Mouse (Mus musculus) cerebellum, adult 11 months (tissue): ENCODE measurements around the gene Zbed3.

Experiments
- DNase-seq: peaks from one replicate; pipeline ENCODE4 v3.0.0; 2022

Gene Zbed3

DNA sequence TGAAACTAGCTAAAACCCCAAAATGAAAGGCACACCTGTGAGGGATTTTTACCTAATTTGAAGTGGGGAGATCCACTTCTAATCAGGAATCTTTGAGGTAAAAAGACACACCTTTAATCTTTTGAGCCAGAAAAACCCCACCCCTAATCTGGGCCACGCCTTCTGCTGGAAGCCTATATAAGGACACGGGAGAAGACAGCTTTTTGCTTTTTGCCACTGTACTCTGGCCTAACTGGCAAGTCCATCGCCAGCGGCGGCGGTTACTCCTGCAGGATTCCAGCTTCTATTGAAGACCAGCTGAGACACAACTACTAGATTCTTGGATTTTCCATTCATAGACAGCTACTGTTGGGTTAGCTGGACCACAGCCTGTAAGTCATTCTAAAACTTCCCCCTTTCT, at the start of gene Zbed3:
TSS of gene Zbed3 (plus strand) at position 213 of the 400 bp plus-strand sequence.
- no peak for DNase-seq

DNA sequence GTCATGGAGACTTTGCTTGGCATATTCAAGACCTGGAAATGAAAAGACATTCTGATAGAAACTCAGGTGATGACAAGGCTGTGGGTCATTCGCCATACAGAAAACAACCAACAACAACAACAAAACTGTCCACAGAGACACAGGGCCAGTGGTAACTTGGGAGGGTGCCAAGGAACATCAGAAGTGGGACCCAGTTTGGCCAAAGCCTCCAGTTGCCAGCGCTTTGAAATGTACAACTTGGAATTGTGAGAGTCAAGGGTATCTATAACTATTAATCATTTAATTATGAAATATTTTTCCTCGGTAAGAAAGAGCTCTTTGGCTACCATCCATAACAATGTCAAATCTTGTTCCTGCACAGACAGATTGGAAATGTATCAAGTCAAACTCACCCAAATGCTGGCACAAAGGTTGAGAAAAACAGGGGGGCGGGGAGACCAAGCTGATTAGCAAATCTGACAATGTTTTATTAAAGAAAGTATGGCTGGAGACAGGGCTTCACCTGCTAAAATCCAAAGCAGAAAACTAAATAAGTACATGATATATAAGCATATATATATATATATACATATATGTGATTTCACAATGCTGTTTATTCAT, 44.9 kb upstream of the Zbed3 start:
- no peak for DNase-seq

- DNase-seq, result no peak
These were observed 41.4 kb upstream of the Zbed3 start for GRCm38 (mm10) chr13:95281740-95282673.

DNA sequence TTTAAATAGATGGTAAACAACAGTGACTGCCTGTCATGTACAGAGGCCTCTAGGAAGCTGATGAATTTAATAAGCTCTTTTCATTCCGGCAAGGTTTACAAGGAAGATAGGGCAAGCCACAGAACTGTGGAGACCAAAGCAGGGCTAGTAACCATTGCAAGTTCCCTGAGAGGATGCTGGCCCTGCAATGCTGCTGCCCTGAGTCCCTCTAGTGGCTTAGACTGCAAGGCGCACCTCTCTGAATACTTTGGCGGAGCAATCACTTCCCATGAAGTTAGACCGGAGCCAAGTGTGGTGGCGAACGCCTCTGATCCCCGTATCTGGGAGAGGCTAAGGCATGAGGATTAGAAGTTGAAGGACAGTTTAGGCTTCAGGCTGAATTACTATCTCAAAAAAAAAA, 36.4 kb upstream of the Zbed3 start:
- DNase-seq, result peak; percentile 20

- no peak for DNase-seq
These were observed 35.4 kb upstream of the Zbed3 start for GRCm38 (mm10) chr13:95288027-95288426.

DNA sequence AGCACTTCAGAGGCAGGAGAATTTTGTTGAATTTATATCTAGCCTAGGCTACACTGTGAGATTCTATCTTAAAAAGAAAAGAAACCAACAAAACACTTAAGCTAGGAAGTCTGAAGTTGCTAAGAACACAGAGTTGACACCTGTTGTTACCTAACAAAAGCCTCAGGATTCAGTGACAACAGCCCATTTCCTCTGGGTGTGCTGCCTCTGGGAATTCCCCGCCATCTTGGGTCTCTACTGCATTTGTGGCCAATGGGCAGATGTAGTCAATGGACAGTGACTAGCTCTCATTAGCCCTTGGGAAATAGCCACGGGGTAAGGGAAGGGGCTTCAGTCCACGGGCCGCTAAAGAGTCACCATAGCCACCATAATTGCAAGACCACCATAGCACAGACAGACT, 31.4 kb upstream of the Zbed3 start:
- DNase-seq, result no peak

DNA sequence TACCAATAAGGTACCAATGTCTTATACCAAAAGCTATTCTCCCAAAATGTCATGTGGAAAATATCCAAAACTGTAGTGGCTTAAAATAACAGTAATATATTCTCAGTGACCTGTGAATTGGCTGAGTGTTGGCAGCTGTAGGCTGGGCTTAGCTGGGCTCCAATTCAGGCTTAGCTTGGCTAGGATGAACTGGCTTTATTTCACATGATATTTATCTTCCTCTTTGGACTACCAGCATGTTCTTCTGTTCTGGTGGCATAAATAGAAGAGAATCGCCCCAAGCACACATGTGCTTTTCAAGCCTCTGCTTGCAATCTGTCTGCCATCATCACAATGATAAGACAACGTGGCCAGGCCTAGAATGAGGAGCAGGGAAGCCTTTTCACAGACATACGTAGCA, 23.5 kb upstream of the Zbed3 start:
- no peak for DNase-seq

DNA sequence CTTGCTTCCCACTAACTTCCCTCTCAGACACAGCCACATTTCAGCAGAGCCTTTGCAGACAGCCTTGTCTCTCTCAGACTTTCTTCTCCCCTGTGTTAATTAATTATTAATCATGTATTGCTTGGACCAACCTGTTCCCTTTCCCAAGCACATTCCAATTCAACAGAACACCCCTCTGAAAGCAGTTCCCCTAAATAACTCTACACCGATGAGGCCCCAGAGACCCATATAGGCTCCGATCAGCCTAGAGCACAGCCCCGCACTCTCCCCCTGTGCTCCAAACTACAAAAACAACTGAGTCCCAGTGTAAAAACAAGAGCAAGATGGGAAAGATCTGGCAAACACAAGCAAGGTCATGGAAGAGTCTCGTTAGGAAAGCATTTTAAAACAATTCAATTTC, 16.8 kb upstream of the Zbed3 start:
- no peak for DNase-seq

GRCm38 (mm10) chr13:95307100-95307655, 16.2 kb upstream of the Zbed3 start:
- DNase-seq, result no peak

DNA sequence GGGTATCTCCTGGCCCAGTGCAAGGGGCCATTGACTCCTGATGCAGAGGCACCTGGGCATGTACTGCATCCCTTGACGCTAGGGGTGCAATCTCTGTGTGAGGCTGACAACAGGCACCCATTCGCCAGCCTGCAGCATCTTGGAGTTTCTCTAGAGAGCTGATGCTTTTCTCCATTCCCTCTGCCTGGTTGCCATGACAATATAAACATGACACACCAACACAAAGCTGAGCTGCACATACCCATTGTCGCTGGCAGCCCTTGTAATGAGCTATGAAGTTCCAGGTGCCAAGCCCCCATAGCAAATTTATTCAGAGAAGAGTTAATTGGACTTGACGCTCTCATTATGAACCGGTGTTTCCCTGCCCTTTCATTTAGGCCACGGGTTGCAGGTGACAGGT, 11.4 kb upstream of the Zbed3 start:
- no peak for DNase-seq

DNA sequence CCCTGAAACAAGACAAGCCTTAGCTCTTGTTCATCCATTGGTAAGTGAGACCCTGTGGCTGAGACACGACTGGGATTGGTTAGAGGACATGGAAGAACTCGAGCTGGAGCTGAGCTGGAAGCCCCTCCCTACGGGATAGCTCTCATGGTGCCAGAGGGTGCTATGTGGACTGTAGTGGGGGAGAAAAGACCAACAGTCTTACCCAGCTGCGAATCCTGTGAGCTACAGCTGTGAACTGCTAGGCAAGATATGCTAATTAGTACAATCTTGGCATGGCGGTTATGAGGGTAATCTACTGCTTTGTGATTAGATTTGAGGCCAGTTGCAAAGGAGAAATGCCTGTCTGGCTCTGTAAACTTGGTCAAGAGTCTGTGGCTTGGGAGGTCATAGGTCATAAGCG, 4.3 kb upstream of the Zbed3 start:
- no peak for DNase-seq

DNA sequence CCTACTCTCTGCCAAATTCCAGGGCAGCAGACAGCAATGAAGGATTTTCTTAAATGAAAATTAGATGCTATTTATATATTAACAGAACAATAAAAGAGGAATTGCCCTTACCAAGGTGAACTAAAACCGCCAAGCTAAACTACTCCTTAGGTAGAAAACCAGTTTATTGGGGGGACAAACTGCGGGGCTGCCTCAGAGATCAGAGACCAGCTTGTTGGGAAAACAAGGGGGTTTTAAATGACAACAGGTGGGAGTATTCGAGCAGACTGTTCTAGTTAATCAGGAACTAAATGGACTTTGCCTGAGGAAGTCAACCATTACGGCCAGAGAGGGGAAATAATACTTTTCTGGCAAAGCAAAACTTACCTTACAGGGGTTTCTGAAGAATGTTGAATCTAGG, 3.0 kb upstream of the Zbed3 start:
- DNase-seq, result no peak

- peak; percentile 64 for DNase-seq
These were observed 676 bp downstream of the Zbed3 start for GRCm38 (mm10) chr13:95323950-95324625.

GRCm38 (mm10) chr13:95324626-95325079, 1.2 kb downstream of the Zbed3 start:
- no peak for DNase-seq

DNA sequence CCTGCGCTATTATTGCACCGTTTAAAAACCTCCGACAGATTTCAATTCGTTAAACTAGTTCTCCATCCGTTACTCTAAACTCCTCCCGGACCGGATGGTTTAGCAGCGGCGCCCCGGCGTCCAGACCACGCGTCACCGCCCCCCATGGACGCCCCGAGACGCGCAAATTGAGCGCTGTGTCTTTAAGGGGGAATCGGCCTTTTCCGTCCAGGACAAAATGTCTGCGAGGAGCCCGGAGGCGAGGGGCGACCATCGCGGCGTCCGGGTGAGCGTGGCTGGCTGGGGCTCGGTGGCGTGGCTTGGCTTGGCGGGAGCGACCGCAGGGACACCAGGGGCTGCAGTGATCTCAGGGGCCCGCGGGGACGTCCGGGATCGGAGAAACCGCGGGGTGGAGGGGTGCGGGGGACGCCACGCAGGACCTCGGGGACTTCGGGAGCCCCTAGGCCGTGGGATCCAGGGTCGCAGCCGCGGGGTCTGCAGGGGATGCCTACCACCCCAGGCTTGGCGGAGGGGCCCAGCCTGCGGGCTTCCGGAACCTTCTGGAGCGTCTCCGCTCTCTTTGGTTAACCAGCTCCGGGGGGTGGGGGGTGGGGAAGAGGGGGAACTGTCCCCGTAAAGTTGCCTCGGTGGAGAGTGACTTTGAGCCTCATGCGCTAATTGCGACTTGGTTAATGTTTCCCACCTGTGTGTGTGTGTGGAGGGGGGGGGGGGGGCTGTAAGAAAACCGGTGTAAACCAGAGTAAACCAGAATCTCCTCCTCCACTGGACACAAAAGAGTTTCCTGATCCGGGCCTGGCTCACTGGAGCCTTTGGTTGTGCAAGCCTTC, 1.9 kb downstream of the Zbed3 start:
- peak; percentile 64 for DNase-seq

GRCm38 (mm10) chr13:95325907-95326550, 2.6 kb downstream of the Zbed3 start:
- DNase-seq, result no peak

DNA sequence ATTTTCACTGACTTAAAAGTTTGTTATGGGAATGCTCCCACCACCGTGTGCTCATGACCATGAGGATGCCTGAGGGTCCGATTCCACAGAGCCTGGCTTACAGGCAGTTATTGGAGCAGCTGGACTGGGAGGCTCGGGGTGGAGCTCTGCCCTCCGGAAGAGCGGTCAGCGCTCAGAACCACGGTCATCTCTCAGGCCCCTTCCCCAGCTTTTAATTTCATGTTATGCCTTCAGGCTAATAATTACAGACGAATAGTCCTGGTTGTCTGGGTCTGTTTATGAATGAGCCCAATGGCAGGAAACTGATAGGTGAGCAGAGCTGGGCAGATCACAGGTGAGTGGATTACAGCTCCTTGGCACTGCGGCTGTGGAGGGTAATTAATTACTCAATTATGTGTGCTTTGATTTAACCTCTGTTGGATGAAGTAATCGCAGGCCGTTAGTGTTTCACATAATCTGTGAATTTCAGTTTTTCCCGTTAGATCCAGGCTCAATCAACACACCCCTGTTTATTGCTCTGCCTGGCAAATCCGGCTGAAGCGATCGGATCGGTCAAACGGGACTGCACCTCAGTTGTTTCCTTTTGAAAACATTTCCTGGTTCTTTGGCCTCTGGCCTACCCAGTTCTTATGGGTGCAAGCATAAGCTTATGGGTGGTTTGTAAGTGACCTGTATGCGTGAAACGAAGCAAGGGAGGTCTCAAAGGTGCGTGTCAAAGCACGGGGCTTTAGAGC, 3.4 kb downstream of the Zbed3 start:
- DNase-seq, result no peak

DNA sequence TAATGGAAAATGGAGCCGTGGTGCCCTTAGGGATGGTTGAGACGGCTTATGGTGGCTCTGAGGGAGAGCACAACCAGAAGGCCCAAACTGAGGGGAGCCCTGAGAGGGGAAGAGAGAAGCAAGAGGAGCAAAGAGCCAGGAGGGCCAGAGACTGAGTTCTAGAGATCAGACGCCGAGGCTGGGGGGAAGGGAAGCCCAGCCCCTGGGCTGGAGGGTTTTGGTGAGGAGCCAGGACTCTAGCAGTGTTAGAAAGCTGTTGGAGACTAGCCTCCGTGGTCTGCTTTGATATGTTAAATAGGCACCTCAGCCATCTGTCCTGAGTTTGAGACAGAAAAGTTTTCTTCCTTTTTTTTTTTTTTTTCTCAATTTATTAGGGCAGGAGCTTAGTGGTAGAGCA, 3.9 kb downstream of the Zbed3 start:
- peak; percentile 36 for DNase-seq

DNA sequence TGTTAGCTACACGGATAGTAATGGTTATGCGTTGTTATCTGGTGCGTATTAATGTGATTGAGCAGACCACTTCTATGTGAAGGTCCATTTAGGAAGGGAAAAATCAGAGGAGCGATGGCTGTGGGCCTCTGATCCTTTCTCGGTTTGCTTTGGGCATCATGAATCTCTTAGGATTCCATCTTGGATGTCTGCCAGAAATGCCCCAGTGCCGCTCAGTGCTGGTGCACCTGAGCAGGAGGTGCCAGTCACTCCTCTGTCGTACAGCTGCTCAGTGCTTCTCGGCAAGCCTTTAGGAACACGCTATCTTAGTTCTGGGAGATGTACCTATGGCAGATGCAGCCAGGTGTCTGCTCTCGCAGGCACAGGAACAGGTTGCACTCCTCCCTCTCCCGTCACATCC, 5.4 kb downstream of the Zbed3 start:
- DNase-seq, result no peak

- no peak for DNase-seq
These were observed 7.1 kb downstream of the Zbed3 start for GRCm38 (mm10) chr13:95330507-95330906.
